Mouse (Mus musculus): ENCODE data around the gene Psors1c2. TPM values are rescaled to one million over a fixed set of nuclear protein-coding genes. Genes with fewer than 3 reads are reported as not detected.

Gene Psors1c2
- 1.0 and 2.2 TPM in 2 replicates for polyA plus RNA-seq (2012; rRNA removed)
- polyA plus RNA-seq (2014; fragmentation: Nextera tagmentation; extraction: Ambion mirVana), result 0.39 and 1.5 TPM in 2 replicates

GRCm38 (mm10) chr17:35532901-35533300 is at the start of gene Psors1c2:
TSS of gene Psors1c2 (plus strand) at chr17:35533201.
- H3K27me3 ChIP-seq (ENCODE audit: control insufficient read depth, insufficient read depth, low read length), result no peaks in the 10 kb centered on the region
- peaks cover 30% of the 10 kb centered on the region for H3K36me3 ChIP-seq (ENCODE audit: control insufficient read depth, insufficient read depth, low read length)
- H3K4me3 ChIP-seq (replicated peaks; ENCODE audit: low read length), result no peak within 1 kb of the TSS
- H3K9me3 ChIP-seq (ENCODE audit: control insufficient read depth, low read length), result no peaks in the 10 kb centered on the region
- 21% methylated on average over 7 of the region's 7 CpGs for WGBS
- ATAC-seq (ENCODE audit: low FRiP score, low read depth) (no peak), DNase-seq (ENCODE audit: low spot score) (no peak)
- no peak within 1 kb of the TSS for H3K27ac ChIP-seq (replicated peaks; ENCODE audit: low read depth, low read length)
- TF ChIP-seq POLR2A (IDR thresholded peaks at IDR 0.05; ENCODE audit: borderline replicate concordance, extremely low read depth, insufficient read depth, insufficient read length), result no peak
- H3K4me2 ChIP-seq (replicated peaks; ENCODE audit: low read depth, low read length, severe bottlenecking), result no peak within 1 kb of the TSS
- no peak within 1 kb of the TSS for H3K9ac ChIP-seq (ENCODE audit: low read depth, low read length, severe bottlenecking)
- H3K4me1 ChIP-seq (ENCODE audit: control insufficient read depth, insufficient read depth, low read length), result no peaks in the 10 kb centered on the region

GRCm38 (mm10) chr17:35484066-35484465 is 48.9 kb upstream of the Psors1c2 start:
- DNase-seq (ENCODE audit: low spot score) (peak; percentile 55), ATAC-seq (ENCODE audit: low FRiP score, low read depth) (no peak)
- Histone ChIP-seq H3K27ac (replicated peaks; ENCODE audit: low read depth, low read length) (no peak overlapping the region), H3K4me2 (replicated peaks; ENCODE audit: low read depth, low read length, severe bottlenecking) (no peak overlapping the region), H3K9ac (ENCODE audit: low read depth, low read length, severe bottlenecking) (no peak overlapping the region), H3K4me1 (ENCODE audit: control insufficient read depth, insufficient read depth, low read length) (no peaks in the 10 kb centered on the region), H3K36me3 (ENCODE audit: control insufficient read depth, insufficient read depth, low read length) (no peaks in the 10 kb centered on the region), H3K4me3 (replicated peaks; ENCODE audit: low read length) (no peak overlapping the region), H3K9me3 (ENCODE audit: control insufficient read depth, low read length) (no peaks in the 10 kb centered on the region), H3K27me3 (ENCODE audit: control insufficient read depth, insufficient read depth, low read length) (no peaks in the 10 kb centered on the region)
- no peak for TF ChIP-seq POLR2A (IDR thresholded peaks at IDR 0.05; ENCODE audit: borderline replicate concordance, extremely low read depth, insufficient read depth, insufficient read length)
- WGBS, result 2% methylated on average over 9 of the region's 9 CpGs

- 48% methylated on average over 4 of the region's 4 CpGs for WGBS
- TF ChIP-seq POLR2A (IDR thresholded peaks at IDR 0.05; ENCODE audit: borderline replicate concordance, extremely low read depth, insufficient read depth, insufficient read length), result no peak
Measured at GRCm38 (mm10) chr17:35485702-35486101, 47.3 kb upstream of the Psors1c2 start.

GRCm38 (mm10) chr17:35486726-35487125 is 46.3 kb upstream of the Psors1c2 start:
- no peak for TF ChIP-seq POLR2A (IDR thresholded peaks at IDR 0.05; ENCODE audit: borderline replicate concordance, extremely low read depth, insufficient read depth, insufficient read length)
- ATAC-seq (ENCODE audit: low FRiP score, low read depth) (no peak), DNase-seq (ENCODE audit: low spot score) (no peak)
- Histone ChIP-seq H3K4me1 (ENCODE audit: control insufficient read depth, insufficient read depth, low read length) (no peaks in the 10 kb centered on the region), H3K27me3 (ENCODE audit: control insufficient read depth, insufficient read depth, low read length) (no peaks in the 10 kb centered on the region), H3K4me3 (replicated peaks; ENCODE audit: low read length) (no peak overlapping the region), H3K9me3 (ENCODE audit: control insufficient read depth, low read length) (no peaks in the 10 kb centered on the region), H3K27ac (replicated peaks; ENCODE audit: low read depth, low read length) (no peak overlapping the region), H3K36me3 (ENCODE audit: control insufficient read depth, insufficient read depth, low read length) (no peaks in the 10 kb centered on the region), H3K4me2 (replicated peaks; ENCODE audit: low read depth, low read length, severe bottlenecking) (no peak overlapping the region), H3K9ac (ENCODE audit: low read depth, low read length, severe bottlenecking) (0 out of 2 replicates have a peak overlapping the region, but pooled peaks have one; percentile 31)
- 41% methylated on average over 10 of the region's 10 CpGs for WGBS

More at GRCm38 (mm10) chr17:35485702-35486101, 47.3 kb upstream of the Psors1c2 start:
- no peak overlapping the region for H3K9ac ChIP-seq (ENCODE audit: low read depth, low read length, severe bottlenecking)
- no peak overlapping the region for H3K4me2 ChIP-seq (replicated peaks; ENCODE audit: low read depth, low read length, severe bottlenecking)
- H3K27ac ChIP-seq (replicated peaks; ENCODE audit: low read depth, low read length), result no peak overlapping the region
- no peaks in the 10 kb centered on the region for H3K27me3 ChIP-seq (ENCODE audit: control insufficient read depth, insufficient read depth, low read length)
- DNase-seq (ENCODE audit: low spot score) (no peak), ATAC-seq (ENCODE audit: low FRiP score, low read depth) (no peak)
- H3K36me3 ChIP-seq (ENCODE audit: control insufficient read depth, insufficient read depth, low read length), result no peaks in the 10 kb centered on the region
- H3K4me3 ChIP-seq (replicated peaks; ENCODE audit: low read length), result no peak overlapping the region
- no peaks in the 10 kb centered on the region for H3K4me1 ChIP-seq (ENCODE audit: control insufficient read depth, insufficient read depth, low read length)
- H3K9me3 ChIP-seq (ENCODE audit: control insufficient read depth, low read length), result no peaks in the 10 kb centered on the region

- H3K4me2 ChIP-seq (replicated peaks; ENCODE audit: low read depth, low read length, severe bottlenecking), result no peak overlapping the region
- H3K27me3 ChIP-seq (ENCODE audit: control insufficient read depth, insufficient read depth, low read length), result no peaks in the 10 kb centered on the region
- H3K36me3 ChIP-seq (ENCODE audit: control insufficient read depth, insufficient read depth, low read length), result no peaks in the 10 kb centered on the region
- H3K9ac ChIP-seq (ENCODE audit: low read depth, low read length, severe bottlenecking), result no peak overlapping the region
- 90% methylated on average over 2 of the region's 2 CpGs for WGBS
- TF ChIP-seq POLR2A (IDR thresholded peaks at IDR 0.05; ENCODE audit: borderline replicate concordance, extremely low read depth, insufficient read depth, insufficient read length), result no peak
- H3K4me3 ChIP-seq (replicated peaks; ENCODE audit: low read length), result no peak overlapping the region
- H3K9me3 ChIP-seq (ENCODE audit: control insufficient read depth, low read length), result no peaks in the 10 kb centered on the region
- no peak overlapping the region for H3K27ac ChIP-seq (replicated peaks; ENCODE audit: low read depth, low read length)
- ATAC-seq (ENCODE audit: low FRiP score, low read depth) (no peak), DNase-seq (ENCODE audit: low spot score) (no peak)
- no peaks in the 10 kb centered on the region for H3K4me1 ChIP-seq (ENCODE audit: control insufficient read depth, insufficient read depth, low read length)
Measured at GRCm38 (mm10) chr17:35488041-35488440, 45.0 kb upstream of the Psors1c2 start.

- no peak overlapping the region for H3K4me2 ChIP-seq (replicated peaks; ENCODE audit: low read depth, low read length, severe bottlenecking)
- no peak overlapping the region for H3K27ac ChIP-seq (replicated peaks; ENCODE audit: low read depth, low read length)
- DNase-seq (ENCODE audit: low spot score) (no peak), ATAC-seq (ENCODE audit: low FRiP score, low read depth) (no peak)
- no peaks in the 10 kb centered on the region for H3K27me3 ChIP-seq (ENCODE audit: control insufficient read depth, insufficient read depth, low read length)
- H3K4me3 ChIP-seq (replicated peaks; ENCODE audit: low read length), result no peak overlapping the region
- WGBS, result 80% methylated on average over 5 of the region's 5 CpGs
- H3K9me3 ChIP-seq (ENCODE audit: control insufficient read depth, low read length), result no peaks in the 10 kb centered on the region
- H3K36me3 ChIP-seq (ENCODE audit: control insufficient read depth, insufficient read depth, low read length), result no peaks in the 10 kb centered on the region
- H3K4me1 ChIP-seq (ENCODE audit: control insufficient read depth, insufficient read depth, low read length), result no peaks in the 10 kb centered on the region
- H3K9ac ChIP-seq (ENCODE audit: low read depth, low read length, severe bottlenecking), result no peak overlapping the region
- TF ChIP-seq POLR2A (IDR thresholded peaks at IDR 0.05; ENCODE audit: borderline replicate concordance, extremely low read depth, insufficient read depth, insufficient read length), result no peak
Measured at GRCm38 (mm10) chr17:35490320-35490719, 42.7 kb upstream of the Psors1c2 start.

Data from limb, embryonic 14.5 days (tissue).